Mouse (Mus musculus) hematopoietic stem cell, adult 5-6 weeks (primary cell): ENCODE data around the gene Abl2. TPM values are rescaled to one million over a fixed set of nuclear protein-coding genes. Genes with fewer than 3 reads are reported as not detected.

Experiments used
- ATAC-seq, 2 experiments: fragments of 125-278 bp in 1 of 2; replicated peaks in 1 of 2; 2 replicates each; pipeline ENCODE4 v1.8.0; 2016 to 2017; ENCODE audit warnings: inconsistent platforms in 2 of 2, mild to moderate bottlenecking in 2 of 2, moderate number of reproducible peaks in 2 of 2, low read depth in 1 of 2, moderate TSS enrichment in 1 of 2; ENCODE audit not compliant: low FRiP score in 2 of 2, poor library complexity in 2 of 2, severe bottlenecking in 2 of 2, insufficient read depth in 1 of 2, low TSS enrichment in 1 of 2
- total RNA-seq: library from RNA; stranded (forward); fragments of 172-1452, 232-1000 nt; gene quantifications from 2 replicates; pipeline ENCODE4 v1.2.3, GENCODE M21; 2017

Abl2 gene
- total RNA-seq, 1 experiment from 2014 or later: 32.8 TPM

DNA sequence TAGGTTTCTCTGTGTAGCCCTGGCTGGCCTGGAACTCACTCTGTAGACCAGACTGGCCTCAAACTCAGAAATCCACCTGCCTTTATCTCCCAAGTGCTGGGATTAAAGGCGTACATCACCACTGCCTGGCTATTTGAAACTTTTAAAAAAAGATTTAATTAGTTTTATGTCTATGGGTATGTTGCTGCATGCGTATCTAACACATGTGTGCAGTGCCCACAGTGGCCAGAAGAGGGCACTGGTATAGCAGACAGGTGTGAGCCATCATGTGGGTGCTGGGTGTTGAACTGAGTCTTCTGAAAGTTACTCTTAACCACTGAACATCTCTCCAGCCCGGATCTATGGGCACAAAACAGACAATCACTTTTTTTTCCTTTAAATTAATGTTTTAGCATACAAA, 7.5 kb downstream of the Abl2 start:
- no peak for ATAC-seq

- no peak for ATAC-seq
These were observed 11.0 kb downstream of the Abl2 start for GRCm38 (mm10) chr1:156569615-156570014.

- no peak for ATAC-seq
These were observed 14.4 kb downstream of the Abl2 start for GRCm38 (mm10) chr1:156572952-156573351.

DNA sequence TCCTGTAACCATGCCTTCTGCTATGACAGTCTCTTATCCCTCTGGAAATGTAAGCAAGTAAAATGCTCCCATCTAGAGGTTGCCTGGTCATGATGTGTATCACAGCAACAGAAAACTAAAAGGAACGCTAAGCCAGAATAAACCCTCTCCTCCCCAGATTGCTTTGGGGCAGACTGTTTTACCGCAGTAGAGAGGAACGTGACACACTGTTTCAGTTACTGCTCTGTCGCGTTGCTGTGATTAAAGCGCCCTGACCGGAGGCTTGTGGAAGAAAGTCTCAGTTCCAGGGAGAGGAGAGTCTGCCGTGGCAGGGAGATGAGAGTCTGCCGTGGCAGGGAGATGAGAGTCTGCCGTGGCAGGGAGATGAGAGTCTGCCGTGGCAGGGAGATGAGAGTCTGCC, 22.6 kb downstream of the Abl2 start:
- no peak for ATAC-seq

DNA sequence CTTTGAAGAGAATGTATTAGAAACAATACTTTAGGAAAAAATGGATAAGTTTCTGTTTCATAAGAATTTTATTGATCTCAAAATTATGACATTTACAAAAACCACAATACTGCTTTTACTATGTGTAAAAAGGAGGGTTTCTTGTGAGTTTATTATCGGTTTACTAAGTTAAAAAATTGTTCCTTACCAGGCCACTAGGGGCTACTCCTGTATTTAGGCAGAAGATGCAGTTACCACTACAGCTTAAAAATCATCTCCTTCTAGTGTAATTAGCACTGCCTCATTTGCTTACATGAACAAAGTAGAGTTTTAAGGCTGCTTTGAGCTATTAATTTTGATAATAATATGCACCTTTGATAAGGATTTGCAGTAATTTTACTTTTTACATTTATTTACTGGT, 25.6 kb downstream of the Abl2 start:
- no peak for ATAC-seq

GRCm38 (mm10) chr1:156585512-156585911, 26.9 kb downstream of the Abl2 start:
- no peak for ATAC-seq

- ATAC-seq: no peak
These were observed 31.3 kb downstream of the Abl2 start for GRCm38 (mm10) chr1:156589811-156590305.

DNA sequence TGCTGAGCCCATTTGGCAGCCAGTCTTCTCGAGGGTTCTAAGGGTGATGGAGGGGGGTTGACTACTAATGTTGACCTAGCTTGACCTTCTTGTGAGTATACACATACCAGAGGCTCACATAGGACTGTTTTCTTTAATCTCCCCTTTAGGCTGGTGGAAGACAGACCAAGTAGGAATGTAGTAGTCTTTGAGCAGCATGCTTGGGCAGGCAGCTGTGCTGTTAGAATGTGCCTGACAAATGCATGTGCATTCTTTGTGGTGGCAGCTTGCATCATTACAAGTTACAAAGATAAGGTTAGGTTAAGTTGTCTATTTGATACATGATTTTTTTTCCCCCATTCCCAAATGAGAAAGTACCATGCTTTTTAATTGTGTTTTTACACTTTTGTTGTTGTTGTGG, 31.8 kb downstream of the Abl2 start:
- ATAC-seq: no peak

DNA sequence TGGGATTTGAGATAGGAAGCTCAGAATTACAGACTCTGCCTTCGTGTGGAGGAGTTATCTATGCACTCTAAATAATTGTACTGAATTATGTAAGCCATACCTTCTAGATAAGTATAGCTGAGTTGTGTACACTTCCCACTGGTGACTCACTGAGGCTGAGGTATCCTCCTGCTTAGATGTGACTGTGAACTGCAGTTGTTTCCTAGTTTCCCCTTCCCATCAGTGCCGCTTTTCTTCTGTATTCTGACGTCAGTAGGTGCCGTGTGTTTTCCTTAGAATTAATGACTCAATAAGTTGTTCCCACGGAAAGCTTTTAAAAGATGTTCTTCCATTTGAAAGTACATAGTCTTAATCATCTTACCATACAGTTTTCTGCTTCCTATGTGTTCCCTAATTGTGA, 34.7 kb downstream of the Abl2 start:
- ATAC-seq: no peak

GRCm38 (mm10) chr1:156597089-156597488, 38.5 kb downstream of the Abl2 start:
- ATAC-seq: no peak

GRCm38 (mm10) chr1:156602545-156602944, 44.0 kb downstream of the Abl2 start:
- ATAC-seq: no peak

- no peak for ATAC-seq
These were observed 46.7 kb downstream of the Abl2 start for GRCm38 (mm10) chr1:156605094-156605866.

GRCm38 (mm10) chr1:156605940-156606339, 47.4 kb downstream of the Abl2 start:
- no peak for ATAC-seq

GRCm38 (mm10) chr1:156608496-156608895, 49.9 kb downstream of the Abl2 start:
- no peak for ATAC-seq

- no peak for ATAC-seq
These were observed 51.7 kb downstream of the Abl2 start for GRCm38 (mm10) chr1:156610257-156610656.

DNA sequence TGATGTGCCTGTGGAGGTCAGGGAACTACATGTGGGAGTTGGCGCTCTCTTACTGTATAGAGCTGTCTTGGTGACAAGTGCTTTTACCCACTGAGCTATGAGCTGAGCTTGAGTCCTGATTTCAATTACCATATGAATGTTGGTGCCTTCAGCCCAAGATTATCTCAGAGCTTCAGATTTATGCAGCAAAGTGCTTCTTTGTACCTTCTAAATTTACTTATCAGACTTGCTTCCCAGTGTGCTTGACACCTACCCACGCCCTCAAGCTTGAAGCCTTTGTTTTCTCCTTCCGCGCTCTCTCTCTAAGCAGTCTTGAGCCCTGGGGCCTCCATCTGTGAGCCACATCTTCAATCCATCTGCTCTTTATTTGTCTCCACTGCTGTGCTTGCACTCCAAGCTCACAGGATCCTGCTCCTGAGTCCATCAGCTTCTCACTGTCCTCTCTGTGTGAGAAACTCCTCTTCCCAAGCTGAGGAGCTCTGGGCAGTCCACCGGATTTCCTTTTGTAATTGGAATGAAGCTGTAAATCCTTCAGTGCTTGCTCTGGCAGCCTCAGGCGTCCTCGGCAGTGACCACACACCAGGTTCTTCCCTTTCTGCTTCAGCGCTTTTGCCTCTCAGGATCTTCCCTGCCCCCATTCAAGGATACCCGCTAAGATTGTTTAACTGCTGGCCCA, 55.4 kb downstream of the Abl2 start:
- ATAC-seq: peak; percentile 4 to 17; a peak in 1 of 4 replicates

- ATAC-seq: no peak
These were observed 56.1 kb downstream of the Abl2 start for GRCm38 (mm10) chr1:156614710-156615109.

DNA sequence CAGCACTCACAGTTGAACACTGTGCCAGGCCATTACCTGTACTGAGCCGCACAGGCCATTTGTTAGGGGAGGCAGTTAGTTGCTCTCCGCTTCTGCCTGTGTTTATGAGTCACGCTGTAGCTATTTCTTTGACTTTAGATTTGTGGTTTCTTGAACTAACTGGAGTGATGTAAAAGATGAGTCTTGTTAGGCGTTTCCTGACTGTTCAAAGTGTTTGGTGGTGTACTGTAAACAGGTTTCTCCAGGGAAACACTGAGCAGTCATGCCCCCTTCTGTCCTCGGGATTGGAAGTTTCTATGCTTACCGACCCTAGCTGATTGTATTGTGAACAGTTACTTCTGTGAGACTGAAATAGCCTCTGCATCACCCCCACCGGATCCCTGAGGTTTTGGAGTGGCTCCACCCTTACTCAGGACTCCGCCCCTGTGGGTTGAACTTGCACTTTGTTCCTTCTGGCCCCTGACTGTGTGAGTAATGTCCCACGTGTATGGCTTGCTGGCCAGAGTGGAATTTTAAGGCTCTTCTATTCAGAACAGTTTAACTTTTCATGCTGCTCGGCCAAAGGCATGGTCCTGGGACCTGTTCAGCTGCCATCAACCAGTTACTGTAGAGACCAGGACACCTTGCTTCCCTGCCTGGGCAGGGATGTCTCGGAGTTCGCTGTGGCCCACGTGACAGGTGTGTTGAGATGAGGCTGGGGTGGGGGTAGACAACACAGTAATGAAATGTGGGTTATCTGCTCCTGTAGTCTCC, 57.0 kb downstream of the Abl2 start:
- ATAC-seq: peak; percentile 90
